Mouse (Mus musculus): ENCODE measurements around the gene Pycr1. TPM values are rescaled to one million over a fixed set of nuclear protein-coding genes. Genes with fewer than 3 reads are reported as not detected.

Gene Pycr1
- total RNA-seq, 2 experiments from 2014 or later = 2.4 to 3.1 TPM

DNA sequence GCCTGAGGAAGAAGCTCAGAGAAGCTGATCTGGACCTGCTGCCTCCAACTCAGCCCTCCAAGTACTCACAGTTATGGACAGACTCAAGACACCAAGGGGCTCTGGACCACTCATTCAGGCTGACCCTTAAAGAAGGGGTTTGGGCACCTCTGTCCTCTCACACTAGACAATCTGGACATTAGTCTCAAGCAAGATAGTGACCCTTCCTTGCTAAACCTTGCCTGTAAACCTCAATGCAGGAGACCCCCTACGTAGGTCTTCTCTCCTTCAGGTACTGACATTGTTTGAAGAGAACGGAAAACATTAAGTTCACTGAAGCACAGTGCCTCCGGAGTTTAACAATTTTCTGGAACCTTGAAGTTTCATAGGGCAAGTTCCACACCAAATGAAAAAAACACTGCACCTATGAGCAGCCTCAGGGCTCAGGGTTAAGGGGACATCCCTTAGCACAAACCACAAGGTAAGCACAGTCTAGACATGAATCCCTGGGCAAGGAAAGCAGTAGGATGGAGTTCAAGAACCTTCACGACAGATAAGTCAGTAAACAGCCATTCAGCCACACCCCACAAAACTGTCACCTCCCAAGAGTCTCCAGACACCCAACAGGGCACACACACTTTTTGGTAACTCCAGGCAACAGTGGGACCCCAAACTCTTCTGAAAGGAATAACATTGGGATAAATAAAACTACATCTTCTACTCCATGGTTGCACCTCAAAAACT lies 11.7 kb downstream of the Pycr1 start:
- Histone ChIP-seq H3K27ac (peak overlapping the region; percentile 93; the same call in 1 of the 2 replicates), H3K4me3 (peak overlapping the region; percentile 96)
- TF ChIP-seq CTCF (IDR thresholded peaks at IDR 0.05) = no peak
- DNase-seq (ENCODE audit: extremely low spot score in 1 of 2, low spot score in 2 of 2) = no peak
- intact Hi-C loops (cut with DNase I) = no loop called here

DNA sequence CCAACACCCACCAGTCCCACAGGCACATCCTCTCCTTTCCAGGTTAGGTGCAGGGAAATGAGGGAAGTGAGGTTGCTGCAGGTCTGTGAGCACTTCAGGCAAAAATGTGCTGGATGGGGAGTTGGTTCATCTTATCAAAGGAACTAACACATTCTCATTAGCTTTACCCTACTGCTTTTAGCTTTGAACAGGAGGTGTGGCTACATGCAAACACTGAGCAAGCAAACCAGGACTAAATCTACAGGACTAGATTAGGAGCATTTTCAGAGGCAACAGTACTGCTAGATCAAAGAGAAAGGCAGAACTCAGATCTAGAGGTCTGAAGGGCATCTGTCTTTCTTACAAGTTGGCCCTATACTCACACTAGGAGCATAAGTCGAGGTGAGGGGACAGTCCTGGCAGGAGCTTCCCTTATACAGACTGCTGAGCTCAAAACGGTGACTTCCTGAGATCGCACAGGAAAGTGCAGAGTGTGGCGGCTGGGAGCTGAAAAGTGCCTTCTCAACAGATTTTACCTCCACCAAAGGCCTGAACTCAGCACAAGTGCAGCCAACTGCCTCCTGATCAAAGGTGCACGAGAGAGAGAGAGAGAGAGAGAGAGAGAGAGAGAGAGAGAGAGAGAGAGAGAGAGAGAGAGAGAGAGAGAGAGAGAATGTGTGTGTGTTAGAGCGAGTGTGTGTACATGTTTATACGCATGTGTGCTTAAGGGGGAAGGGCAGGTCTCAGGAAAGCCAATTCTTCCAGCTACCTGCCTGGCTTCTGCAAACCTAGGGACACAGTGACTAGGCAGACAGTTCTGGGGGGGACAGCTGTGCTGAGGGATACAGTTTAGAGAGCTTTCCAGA lies 12.5 kb downstream of the Pycr1 start:
- intact Hi-C loops (cut with DNase I) = no loop called here
- TF ChIP-seq CTCF (IDR thresholded peaks at IDR 0.05) = no peak

DNA sequence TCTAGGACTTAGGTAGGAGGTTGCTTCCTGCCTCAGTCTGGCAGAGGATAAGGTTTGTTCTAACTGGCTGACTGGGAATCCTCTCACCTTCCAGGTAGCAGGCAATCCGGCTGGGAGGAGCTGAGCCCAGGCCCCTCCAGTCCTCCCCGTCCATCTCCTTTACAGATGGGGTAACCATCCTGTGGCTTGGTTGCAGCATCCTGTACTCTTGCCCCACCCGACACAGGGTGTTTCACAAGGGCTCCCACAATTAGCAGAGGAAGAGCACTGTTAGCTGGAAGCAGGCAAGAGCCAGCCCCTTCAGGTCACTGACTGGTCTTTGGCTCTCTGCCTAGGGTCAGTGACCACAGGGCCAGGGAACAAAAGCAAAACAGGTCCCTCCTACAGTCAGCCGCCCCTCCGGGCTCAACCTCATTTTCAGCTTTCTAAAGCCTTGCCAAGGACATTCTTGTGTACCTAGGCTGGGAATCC lies 13.1 kb downstream of the Pycr1 start:
- TF ChIP-seq CTCF (IDR thresholded peaks at IDR 0.05) = no peak
- intact Hi-C loops (cut with DNase I) = no loop called here
- H3K4me3 ChIP-seq = peak overlapping the region; percentile 14; the same call in 1 of the 2 replicates
- H3K27ac ChIP-seq = peak overlapping the region; percentile 69
- DNase-seq (ENCODE audit: extremely low spot score in 1 of 2, low spot score in 2 of 2) = no peak

More for the DNA sequence above, 12.5 kb downstream of the Pycr1 start:
- H3K27ac ChIP-seq = peak overlapping the region; percentile 69
- no peak for DNase-seq (ENCODE audit: extremely low spot score in 1 of 2, low spot score in 2 of 2)
- H3K4me3 ChIP-seq = 0 out of 2 replicates have a peak overlapping the region, but pooled peaks have one; percentile 14

DNA sequence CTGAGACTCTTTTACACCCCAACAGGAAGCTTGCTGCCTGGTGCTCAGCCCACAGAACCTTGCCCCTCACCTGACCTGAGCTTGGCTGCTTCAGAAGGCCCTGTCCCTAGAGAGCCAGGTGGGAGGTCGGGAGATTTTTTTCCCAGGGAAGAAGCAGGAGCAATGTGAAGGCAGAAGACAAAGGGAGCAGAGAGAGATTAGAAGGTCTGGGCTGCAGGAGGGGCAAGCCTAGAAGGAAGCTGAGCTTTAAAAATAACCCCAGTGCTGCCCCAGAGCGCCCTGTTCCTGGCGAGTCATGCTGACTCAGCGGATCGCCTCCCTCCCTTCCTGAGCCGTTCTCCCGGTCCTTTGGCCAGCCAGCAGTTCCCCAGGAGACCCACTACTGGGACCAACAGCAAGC lies 13.7 kb downstream of the Pycr1 start:
- Histone ChIP-seq H3K4me3 (peak overlapping the region; percentile 14; the same call in 1 of the 2 replicates), H3K27ac (peak overlapping the region; percentile 69)
- DNase-seq (ENCODE audit: extremely low spot score in 1 of 2, low spot score in 2 of 2) = no peak
- TF ChIP-seq CTCF (IDR thresholded peaks at IDR 0.05) = no peak
- intact Hi-C loops (cut with DNase I) = no loop called here

DNA sequence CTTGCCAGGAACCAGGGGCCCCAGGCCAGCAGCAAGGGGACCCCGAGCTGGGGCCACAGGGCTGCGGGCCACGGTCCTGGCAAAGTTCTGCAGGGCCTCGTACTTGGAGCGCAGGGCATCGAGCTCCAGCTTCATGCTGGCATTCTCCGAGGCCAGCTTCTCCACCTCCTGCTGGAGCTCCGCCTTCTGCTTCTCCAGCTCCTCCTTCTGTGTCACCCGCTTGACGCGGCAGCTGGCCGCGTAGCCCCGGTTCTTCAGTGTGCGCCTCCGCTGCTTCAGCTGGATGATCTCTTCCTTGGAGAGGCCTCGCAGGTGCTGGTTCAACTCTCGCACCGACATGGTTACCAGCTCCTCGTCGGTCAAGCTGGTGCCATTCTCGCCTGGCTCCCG lies 14.2 kb downstream of the Pycr1 start:
- peak overlapping the region; percentile 14; the same call in 1 of the 2 replicates for H3K4me3 ChIP-seq
- peak overlapping the region; percentile 69 for H3K27ac ChIP-seq
- DNase-seq (ENCODE audit: extremely low spot score in 1 of 2, low spot score in 2 of 2) = no peak
- intact Hi-C loops (cut with DNase I) = no loop called here
- no peak for TF ChIP-seq CTCF (IDR thresholded peaks at IDR 0.05)

DNA sequence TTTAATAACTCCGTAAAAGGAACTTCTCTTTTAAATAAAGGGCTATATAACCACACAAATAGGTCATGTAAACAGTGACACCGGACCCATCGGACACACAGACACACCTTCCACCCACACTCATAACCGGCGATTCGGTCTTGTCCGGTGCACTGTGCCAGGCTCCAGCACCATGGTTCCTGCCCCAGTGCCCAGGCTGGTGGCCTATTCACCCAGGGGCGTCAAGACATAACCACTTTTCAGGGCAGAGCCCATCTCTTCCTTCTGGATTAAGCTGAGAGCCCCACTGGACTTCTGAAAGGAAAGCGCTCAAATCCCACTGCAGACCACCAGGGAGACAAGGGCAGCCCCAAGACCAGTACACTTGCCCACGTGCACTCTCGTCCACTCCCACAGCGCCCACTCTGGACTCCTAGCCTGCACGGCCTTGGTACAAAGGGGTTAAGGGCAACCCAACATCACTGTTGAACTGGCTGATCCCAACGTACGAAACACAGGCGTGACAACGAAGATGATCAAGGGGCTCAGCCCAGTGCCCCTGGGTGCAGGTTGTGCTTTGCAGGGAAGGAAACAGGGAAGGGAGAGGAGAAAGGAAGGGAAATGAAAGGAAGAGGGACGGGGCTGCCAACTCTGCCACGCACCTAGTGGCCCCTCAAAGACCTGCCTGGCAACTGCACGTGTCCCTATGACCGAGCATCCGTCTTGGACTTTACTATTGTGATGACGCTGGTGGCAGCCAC lies 14.8 kb downstream of the Pycr1 start:
- TF ChIP-seq CTCF (IDR thresholded peaks at IDR 0.05) = no peak
- intact Hi-C loops (cut with DNase I) = no loop called here
- H3K27ac ChIP-seq = no peak overlapping the region
- no peak overlapping the region for H3K4me3 ChIP-seq
- DNase-seq (ENCODE audit: extremely low spot score in 1 of 2, low spot score in 2 of 2) = no peak

DNA sequence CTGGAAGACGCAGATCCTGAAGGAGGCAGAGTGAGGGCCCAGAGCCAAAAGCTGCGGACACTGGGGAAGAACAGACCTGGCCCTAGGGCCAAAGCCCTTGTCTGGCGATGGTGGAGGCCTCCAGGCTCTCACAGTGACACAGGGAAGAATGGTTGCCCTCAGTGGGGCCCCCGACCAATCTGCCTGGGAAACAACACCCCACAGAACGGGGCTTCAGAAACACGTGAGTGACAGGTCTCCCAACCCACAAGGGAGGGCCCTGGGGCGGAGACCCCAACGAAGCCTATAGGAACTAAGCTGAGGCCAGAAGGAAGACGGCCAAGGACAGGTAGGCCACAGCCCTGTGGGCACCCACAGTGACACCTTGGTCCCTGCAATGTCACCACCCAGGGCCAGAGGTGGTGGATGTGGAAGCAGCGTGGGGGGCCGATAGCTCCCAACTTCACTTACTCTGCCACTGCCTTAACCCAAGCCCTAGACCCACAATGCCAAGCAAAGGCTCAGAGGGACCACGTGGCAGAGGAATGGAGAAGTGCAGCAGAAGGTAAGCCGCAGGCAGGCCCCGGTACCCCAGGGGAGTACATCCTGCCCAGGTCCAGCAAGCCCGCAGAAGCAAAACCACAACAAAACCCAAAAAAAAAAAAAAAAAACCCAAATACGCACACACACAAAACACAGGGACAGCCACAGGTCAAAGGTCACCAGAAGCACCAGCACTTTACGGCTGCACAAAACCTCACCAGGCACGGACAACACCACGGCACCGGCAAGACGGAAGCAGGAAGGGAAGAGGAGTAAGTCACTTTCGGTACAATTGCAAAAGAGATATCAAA lies 15.9 kb downstream of the Pycr1 start:
- Histone ChIP-seq H3K27ac (no peak overlapping the region), H3K4me3 (no peak overlapping the region)
- no peak for DNase-seq (ENCODE audit: extremely low spot score in 1 of 2, low spot score in 2 of 2)
- TF ChIP-seq CTCF (IDR thresholded peaks at IDR 0.05) = no peak
- intact Hi-C loops (cut with DNase I) = no loop called here

DNA sequence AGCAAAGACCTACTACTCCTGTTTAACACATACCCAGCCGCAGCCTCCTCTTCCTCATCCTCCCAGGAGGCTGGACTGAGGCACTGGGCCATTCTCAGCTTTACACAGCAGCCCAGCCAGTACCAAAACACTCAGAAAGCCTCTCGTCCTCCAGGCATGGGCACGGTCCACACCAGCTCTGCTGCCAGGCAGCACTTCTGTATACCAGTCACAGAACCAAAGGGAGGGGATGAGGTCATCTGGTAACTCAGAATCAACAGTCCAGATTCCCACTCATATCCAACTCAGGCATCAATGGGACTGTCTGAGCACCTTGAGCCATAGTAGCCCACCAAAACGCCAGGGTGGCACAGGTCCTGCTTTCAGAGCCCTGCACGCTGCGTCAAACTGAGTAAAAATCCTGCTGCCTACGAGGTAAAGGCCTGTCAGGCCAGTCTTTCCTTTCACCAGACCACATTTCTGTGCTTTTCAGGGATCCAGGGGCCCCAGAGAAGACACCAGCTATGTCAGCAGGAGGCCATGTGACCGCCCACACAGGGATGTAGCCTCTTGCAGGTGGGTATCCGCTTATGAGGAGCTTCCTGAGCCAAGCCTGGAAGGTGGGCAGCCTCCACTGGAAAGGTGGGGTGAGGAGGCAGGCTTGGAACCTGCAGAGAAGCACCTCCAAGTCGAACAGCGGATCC lies 16.6 kb downstream of the Pycr1 start:
- intact Hi-C loops (cut with DNase I) = no loop called here
- Histone ChIP-seq H3K27ac (no peak overlapping the region), H3K4me3 (no peak overlapping the region)
- no peak for DNase-seq (ENCODE audit: extremely low spot score in 1 of 2, low spot score in 2 of 2)
- no peak for TF ChIP-seq CTCF (IDR thresholded peaks at IDR 0.05)

DNA sequence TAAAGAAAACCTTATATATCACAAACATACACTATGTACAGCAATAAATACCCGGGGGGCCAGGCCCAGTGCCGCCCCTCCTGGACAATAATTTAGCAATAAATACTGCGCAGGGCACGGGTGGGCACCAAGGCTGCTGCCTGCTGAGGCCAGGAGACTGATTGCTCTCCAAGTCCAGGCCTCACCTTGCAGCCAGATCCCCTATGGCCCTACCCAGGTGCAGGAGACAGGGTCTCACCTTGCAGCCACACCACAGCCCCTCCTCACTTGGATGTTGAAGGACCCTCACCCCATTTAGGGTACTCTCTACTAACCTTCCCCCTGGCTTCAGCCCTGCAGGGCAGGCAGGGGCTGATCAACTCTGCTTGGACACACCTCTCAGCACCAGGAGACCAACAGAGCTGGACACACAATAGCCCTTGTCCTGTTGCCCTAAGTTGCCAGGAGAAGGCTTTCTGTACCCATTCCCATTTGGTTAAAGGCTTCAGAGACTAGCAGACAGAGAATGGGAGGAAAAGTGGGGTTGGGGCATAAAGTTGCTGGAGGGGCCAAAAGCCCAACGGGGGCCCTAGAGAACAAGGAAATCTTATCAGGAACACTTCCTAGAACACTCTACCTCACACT lies 18.3 kb downstream of the Pycr1 start, which contains the start of gene Sirt7:
Gene Sirt7, minus strand, starts transcription at position 89 of the 624 bp plus-strand sequence.
- DNase-seq (ENCODE audit: extremely low spot score in 1 of 2, low spot score in 2 of 2) = no peak
- peak within 1 kb of the TSS; percentile 88 for H3K4me3 ChIP-seq
- TF ChIP-seq CTCF (IDR thresholded peaks at IDR 0.05) = no peak
- intact Hi-C loops (cut with DNase I) = loop anchor here (2.0 kb wide), 1 partner anchor 88 kb away; the partner anchor contains the start of genes Cenpx and Lrrc45
- peak within 1 kb of the TSS; percentile 89 for H3K27ac ChIP-seq

DNA sequence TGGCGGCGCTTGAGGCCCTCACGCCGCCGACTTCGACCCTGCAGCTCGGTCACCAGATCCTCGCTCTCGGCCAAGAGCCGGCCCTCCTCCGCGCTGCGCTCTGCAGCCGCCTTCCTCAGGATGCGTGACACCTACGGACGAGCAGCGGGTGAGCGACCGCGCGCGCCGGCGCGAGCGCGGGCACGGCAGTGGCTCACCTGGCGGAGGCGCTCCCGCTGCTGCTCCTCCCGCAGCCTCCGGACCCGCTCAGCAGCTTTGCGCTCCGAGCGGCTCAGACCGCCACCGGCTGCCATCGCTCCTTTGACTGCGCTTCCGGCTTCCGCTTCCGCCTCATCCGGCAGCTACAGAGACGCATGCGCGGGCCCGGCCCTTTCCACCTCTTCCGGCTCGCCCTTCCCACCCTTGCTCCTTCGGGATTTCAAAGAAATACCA lies 18.9 kb downstream of the Pycr1 start:
- intact Hi-C loops (cut with DNase I) = loop anchor here (2.0 to 5.0 kb wide), 2 partner anchors 88 to 153 kb away; partner anchors contain the start of genes Cenpx and Lrrc45
- DNase-seq (ENCODE audit: extremely low spot score in 1 of 2, low spot score in 2 of 2) = peak; percentile 86
- H3K27ac ChIP-seq = peak overlapping the region; percentile 89
- H3K4me3 ChIP-seq = peak overlapping the region; percentile 88
- no peak for TF ChIP-seq CTCF (IDR thresholded peaks at IDR 0.05)

Measured in left cerebral cortex, adult 2 months (tissue).